Mouse (Mus musculus) neural tube, embryonic 12.5 days (tissue): Measurements from ENCODE around the gene Dcaf1. TPM values are rescaled to one million over a fixed set of nuclear protein-coding genes. Genes with fewer than 3 reads are reported as not detected.

Experiments used
- ATAC-seq: fragments of 200-750 bp; cut with Nextera tagmentation; 2 replicates; pipeline ENCODE4 v1.8.0; 2017; ENCODE audit warnings: low read depth, mild to moderate bottlenecking, moderate TSS enrichment, moderate library complexity; ENCODE audit not compliant: low FRiP score
- H3K27ac ChIP-seq: fragments of 300-500 bp; sonication (generic); 2 replicates; pipeline ENCODE4 v1.5.1; 2016
- H3K27me3 ChIP-seq: fragments of 300-500 bp; sonication (generic); replicated peaks from 2 replicates; pipeline ENCODE4 v1.6.1; 2016; ENCODE audit warnings: mild to moderate bottlenecking
- H3K36me3 ChIP-seq: fragments of 300-500 bp; sonication (generic); 2 replicates; pipeline ENCODE4 v1.6.1; 2016; ENCODE audit warnings: mild to moderate bottlenecking
- H3K4me1 ChIP-seq: fragments of 300-500 bp; sonication (generic); 2 replicates; pipeline ENCODE4 v1.6.1; 2016
- H3K4me2 ChIP-seq: fragments of 300-500 bp; sonication (generic); replicated peaks from 2 replicates; pipeline ENCODE4 v1.6.1; 2016; ENCODE audit warnings: mild to moderate bottlenecking
- H3K4me3 ChIP-seq: fragments of 300-500 bp; sonication (generic); 2 replicates; pipeline ENCODE4 v1.5.1; 2016
- H3K9ac ChIP-seq: fragments of 300-500 bp; sonication (generic); 2 replicates; pipeline ENCODE4 v1.6.1; 2016; ENCODE audit warnings: mild to moderate bottlenecking
- H3K9me3 ChIP-seq: fragments of 300-500 bp; sonication (generic); 2 replicates; pipeline ENCODE4 v1.6.1; 2016; ENCODE audit warnings: mild to moderate bottlenecking
- WGBS: fragments of 180-500 bp; shearing (Covaris S2); methylation state at CpG from one replicate; pipeline ENCODE4 v1.1.7; 2016; 5-methylcytosine and 5-hydroxymethylcytosine counted together
- polyA plus RNA-seq: library from polyadenylated mRNA; unstranded; fragments of >200 nt; fragmentation: Nextera tagmentation; extraction: Ambion mirVana; gene quantifications from 2 replicates; pipeline ENCODE4 v1.2.1, GENCODE M21; 2016

The Dcaf1 gene
- polyA plus RNA-seq, 1 experiment from 2014 or later, result 24.0 TPM

DNA sequence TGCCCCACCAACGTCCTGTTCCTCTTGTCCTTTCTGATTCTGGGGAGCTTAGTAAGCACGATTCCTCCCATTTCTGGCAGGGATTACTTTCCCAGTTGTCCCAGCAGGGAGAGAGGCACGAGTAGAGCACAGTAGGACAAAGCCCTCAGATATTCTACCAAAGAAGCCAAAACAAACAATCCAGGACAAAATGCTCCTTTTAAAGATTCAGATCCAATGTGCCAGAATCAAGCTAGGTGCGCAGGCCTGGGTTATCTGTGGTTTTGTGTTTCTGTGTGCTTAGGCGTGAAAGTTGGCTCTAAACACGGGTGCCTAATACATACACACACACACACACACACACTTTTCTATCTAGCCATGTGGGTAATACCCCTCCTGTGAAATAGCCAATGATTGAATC is 3.5 kb upstream of the Dcaf1 start:
- Histone ChIP-seq H3K4me2 (no peak overlapping the region), H3K9me3 (no peaks in the 10 kb centered on the region), H3K9ac (no peak overlapping the region), H3K27me3 (no peaks in the 10 kb centered on the region), H3K4me1 (no peaks in the 10 kb centered on the region; the same call in 1 of the 2 replicates), H3K27ac (no peak overlapping the region), H3K4me3 (no peak overlapping the region), H3K36me3 (no peaks in the 10 kb centered on the region)
- 80% methylated on average over 6 of the region's 6 CpGs for WGBS
- no peak for ATAC-seq

DNA sequence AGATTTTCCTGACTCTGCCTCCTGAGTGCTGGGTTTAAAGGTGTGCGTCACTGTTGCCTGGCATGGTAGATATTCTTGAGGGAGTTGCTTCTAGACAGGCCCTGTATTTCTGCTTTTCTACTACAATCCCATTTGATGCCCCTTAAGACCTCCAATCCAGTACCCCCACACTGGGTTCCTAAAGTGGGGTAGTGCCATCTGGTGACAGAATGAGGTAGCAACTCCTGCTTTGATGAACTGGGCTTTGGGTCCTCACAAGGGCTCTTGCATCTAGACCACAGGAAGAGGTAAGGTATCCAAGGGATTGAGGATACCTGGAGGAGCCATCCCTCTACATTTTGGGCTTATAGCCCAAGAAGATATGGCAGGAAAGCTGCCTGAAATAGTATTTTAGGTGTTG is 2.5 kb upstream of the Dcaf1 start:
- Histone ChIP-seq H3K27me3 (no peaks in the 10 kb centered on the region), H3K4me1 (no peaks in the 10 kb centered on the region; the same call in 1 of the 2 replicates), H3K4me3 (no peak overlapping the region), H3K9ac (no peak overlapping the region), H3K9me3 (no peaks in the 10 kb centered on the region), H3K4me2 (no peak overlapping the region), H3K36me3 (no peaks in the 10 kb centered on the region), H3K27ac (no peak overlapping the region)
- ATAC-seq, result no peak
- 85% methylated on average over 1 of the region's 1 CpGs for WGBS

DNA sequence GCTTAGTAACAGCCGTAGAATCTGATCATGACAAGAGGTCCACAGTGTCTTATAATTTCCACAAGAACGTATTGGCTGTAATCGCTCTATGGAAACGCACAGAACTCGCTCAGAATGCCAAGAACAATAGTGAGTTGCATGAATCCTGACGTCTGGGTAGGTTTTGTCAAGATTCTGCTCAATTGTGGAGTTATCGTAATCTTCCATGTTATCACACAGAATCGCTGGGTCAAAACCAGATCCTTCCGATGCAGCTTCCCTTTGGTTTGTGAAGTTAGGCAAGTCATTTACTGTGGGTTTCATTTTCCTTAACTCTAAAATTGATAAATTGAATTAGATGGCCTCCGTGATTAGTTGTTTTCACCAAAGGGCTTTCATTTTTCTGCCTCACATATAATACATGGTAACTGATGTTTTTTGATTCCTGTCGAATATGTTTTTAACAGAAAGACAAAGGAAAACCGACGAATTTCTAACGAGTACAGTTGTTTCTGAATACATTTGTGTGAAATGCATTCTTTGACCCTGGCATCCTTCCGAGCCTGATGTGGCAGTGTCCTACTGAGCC is 540 bp upstream of the Dcaf1 start:
- Histone ChIP-seq H3K4me2 (peak overlapping the region; percentile 86), H3K36me3 (no peaks in the 10 kb centered on the region), H3K27ac (no peak overlapping the region), H3K27me3 (no peaks in the 10 kb centered on the region), H3K9ac (no peak overlapping the region), H3K4me3 (peak overlapping the region; percentile 96), H3K9me3 (no peaks in the 10 kb centered on the region), H3K4me1 (no peaks in the 10 kb centered on the region; the same call in 1 of the 2 replicates)
- WGBS, result 54% methylated on average over 15 of the region's 15 CpGs
- ATAC-seq, result no peak

DNA sequence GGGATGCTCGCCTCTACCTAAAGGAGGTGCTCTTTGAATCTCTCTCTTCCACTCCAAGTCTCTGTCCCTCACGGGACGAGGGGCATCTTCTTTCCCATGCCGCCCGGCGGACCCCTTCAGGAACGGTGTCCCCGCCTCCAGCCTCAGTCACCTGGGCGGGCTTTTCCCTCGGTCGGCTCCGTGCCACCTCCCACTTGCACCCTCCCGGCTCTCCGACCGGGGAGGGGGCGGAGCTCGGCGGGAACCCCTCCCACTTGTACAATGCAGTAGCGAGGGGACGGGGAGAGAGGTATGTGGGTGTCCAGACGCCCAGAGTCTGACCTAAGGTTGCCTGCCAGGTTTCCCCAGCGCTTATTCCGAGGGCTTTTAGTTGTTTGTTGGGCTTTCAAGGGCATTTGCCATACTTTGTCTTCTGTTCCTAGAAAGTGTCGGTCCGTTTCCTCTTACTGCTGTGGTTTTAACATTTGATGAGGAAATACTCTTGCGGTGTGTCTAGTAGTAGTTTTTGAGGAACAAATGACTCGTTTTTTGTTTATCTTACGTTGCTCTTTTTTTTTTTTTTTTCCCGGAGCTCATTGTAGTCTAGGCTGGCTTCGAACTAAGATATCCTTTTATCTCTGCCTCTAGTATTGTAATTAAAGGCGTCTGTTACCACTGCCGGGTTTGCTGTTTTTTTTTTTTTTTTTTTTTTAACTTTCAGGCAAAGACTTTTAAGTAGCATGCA is 869 bp downstream of the Dcaf1 start:
- H3K4me1 ChIP-seq, result no peaks in the 10 kb centered on the region; the same call in 1 of the 2 replicates
- WGBS, result 4% methylated on average over 32 of the region's 32 CpGs
- no peaks in the 10 kb centered on the region for H3K36me3 ChIP-seq
- no peaks in the 10 kb centered on the region for H3K27me3 ChIP-seq
- no peaks in the 10 kb centered on the region for H3K9me3 ChIP-seq
- H3K9ac ChIP-seq, result peak overlapping the region; percentile 85
- ATAC-seq, result peak; percentile 68
- peak overlapping the region; percentile 82 for H3K27ac ChIP-seq
- peak overlapping the region; percentile 96 for H3K4me3 ChIP-seq
- H3K4me2 ChIP-seq, result peak overlapping the region; percentile 86

DNA sequence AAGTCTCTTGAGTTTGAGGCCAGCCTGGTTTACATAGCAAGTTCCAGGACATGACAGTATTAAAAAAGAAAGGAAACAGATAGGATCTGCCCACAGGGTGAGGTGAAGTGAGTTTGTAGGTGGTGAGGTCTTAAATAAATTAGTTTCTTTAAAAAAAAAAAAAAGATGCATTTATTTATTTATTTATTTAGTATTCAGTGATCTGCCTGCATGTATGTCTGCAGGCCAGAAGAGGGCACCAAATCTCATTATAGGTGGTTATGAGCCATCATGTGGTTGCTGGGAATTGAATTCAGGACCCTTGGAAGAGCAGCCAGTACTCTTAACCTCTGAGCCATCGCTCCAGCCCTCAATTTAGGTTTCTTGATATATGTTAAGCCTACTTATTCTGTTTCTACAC is 18.9 kb downstream of the Dcaf1 start:
- H3K4me3 ChIP-seq, result no peak overlapping the region
- no peaks in the 10 kb centered on the region for H3K9me3 ChIP-seq
- no peak overlapping the region for H3K27ac ChIP-seq
- H3K9ac ChIP-seq, result no peak overlapping the region
- 98% methylated on average over 1 of the region's 1 CpGs for WGBS
- no peak for ATAC-seq
- peaks cover 69% of the 10 kb centered on the region for H3K36me3 ChIP-seq
- no peaks in the 10 kb centered on the region for H3K27me3 ChIP-seq
- no peak overlapping the region for H3K4me2 ChIP-seq
- no peaks in the 10 kb centered on the region for H3K4me1 ChIP-seq

DNA sequence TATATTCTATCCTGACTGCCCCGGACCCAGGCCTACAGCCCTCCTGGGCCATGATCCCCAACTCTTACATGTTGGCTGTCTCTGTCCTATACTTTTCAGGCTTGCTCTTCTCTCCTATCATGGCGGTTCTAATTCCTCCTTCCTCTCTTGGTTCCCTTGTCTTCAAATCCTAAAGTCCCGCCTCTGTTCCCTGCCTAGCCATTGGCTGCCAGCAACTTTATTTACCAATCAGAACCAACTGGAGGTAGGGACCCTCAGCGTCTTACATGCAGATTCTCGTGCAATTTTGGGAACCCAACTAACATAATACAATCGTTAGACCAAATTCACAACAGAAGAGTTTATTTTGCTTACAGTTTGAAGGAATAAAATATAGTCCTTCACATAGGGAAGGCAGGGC is 21.1 kb downstream of the Dcaf1 start:
- H3K27me3 ChIP-seq, result no peaks in the 10 kb centered on the region
- H3K27ac ChIP-seq, result no peak overlapping the region
- H3K9ac ChIP-seq, result no peak overlapping the region
- H3K4me3 ChIP-seq, result no peak overlapping the region
- peaks cover 69% of the 10 kb centered on the region for H3K36me3 ChIP-seq
- ATAC-seq, result no peak
- H3K4me2 ChIP-seq, result no peak overlapping the region
- no peaks in the 10 kb centered on the region for H3K4me1 ChIP-seq
- H3K9me3 ChIP-seq, result no peaks in the 10 kb centered on the region
- WGBS, result 91% methylated on average over 6 of the region's 6 CpGs

DNA sequence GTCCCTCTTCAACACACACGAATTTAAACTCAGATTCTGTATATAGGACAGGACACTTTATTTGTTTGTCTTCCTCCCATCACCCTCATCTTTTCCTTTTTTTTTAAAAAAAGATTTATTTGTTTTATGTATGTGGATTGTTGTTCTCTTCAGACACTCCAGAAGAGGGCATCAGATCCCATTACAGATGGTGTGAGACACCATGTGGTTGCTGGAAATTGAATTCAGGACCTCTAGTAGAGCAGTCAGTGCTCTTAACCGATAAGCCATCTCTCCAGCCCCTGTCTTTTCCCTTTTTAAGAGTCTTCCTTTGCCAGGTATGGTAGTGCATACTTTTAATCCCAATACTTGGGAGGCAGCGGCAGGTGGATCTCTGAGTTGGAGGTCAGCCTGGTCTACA is 35.0 kb downstream of the Dcaf1 start:
- H3K9ac ChIP-seq, result no peak overlapping the region
- peaks cover 68% of the 10 kb centered on the region for H3K36me3 ChIP-seq
- H3K9me3 ChIP-seq, result no peaks in the 10 kb centered on the region
- ATAC-seq, result no peak
- H3K4me3 ChIP-seq, result no peak overlapping the region
- no peaks in the 10 kb centered on the region for H3K27me3 ChIP-seq
- 89% methylated on average over 3 of the region's 3 CpGs for WGBS
- H3K27ac ChIP-seq, result no peak overlapping the region
- no peak overlapping the region for H3K4me2 ChIP-seq
- no peaks in the 10 kb centered on the region for H3K4me1 ChIP-seq

DNA sequence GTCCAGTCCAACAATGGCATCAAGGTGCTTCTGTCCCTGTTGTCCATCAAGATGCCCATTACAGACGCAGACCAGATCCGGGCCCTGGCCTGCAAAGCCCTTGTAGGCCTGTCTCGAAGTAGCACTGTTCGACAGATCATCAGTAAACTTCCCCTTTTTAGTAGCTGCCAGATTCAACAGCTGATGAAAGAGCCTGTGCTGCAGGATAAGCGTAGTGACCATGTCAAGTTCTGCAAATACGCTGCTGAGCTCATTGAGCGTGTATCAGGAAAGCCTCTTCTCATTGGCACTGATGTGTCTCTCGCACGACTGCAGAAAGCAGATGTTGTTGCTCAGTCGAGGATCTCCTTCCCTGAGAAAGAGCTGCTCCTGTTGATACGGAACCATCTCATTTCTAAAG is 36.4 kb downstream of the Dcaf1 start:
- Histone ChIP-seq H3K9ac (no peak overlapping the region), H3K36me3 (peaks cover 67% of the 10 kb centered on the region), H3K27ac (no peak overlapping the region), H3K4me2 (no peak overlapping the region), H3K9me3 (no peaks in the 10 kb centered on the region), H3K4me3 (no peak overlapping the region), H3K4me1 (no peaks in the 10 kb centered on the region), H3K27me3 (no peaks in the 10 kb centered on the region)
- ATAC-seq, result no peak
- WGBS, result 93% methylated on average over 11 of the region's 11 CpGs

DNA sequence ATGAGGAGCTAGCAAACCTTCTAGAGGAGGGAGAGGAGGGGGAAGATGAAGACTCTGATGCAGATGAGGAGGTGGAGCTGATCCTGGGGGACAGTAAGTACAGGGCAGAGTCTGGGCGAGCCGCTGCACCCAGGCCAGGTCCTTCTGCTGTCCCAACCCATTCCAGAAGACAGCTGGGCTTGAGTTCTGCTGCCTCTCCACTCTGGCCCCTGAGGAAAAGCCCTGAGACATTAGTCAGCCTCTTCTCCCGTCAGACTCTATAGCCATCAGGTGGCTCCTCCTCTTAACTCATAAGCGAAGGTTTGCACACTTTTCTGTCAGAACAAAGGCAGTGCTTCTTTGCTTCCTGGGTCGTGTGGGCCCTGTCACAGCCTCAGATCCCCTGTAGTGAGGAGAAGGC is 52.5 kb downstream of the Dcaf1 start:
- ATAC-seq, result no peak
- Histone ChIP-seq H3K4me1 (no peaks in the 10 kb centered on the region), H3K4me2 (no peak overlapping the region), H3K9ac (no peak overlapping the region), H3K9me3 (no peaks in the 10 kb centered on the region), H3K4me3 (no peak overlapping the region), H3K36me3 (peaks cover 60% of the 10 kb centered on the region), H3K27ac (no peak overlapping the region), H3K27me3 (no peaks in the 10 kb centered on the region)
- 87% methylated on average over 5 of the region's 5 CpGs for WGBS

DNA sequence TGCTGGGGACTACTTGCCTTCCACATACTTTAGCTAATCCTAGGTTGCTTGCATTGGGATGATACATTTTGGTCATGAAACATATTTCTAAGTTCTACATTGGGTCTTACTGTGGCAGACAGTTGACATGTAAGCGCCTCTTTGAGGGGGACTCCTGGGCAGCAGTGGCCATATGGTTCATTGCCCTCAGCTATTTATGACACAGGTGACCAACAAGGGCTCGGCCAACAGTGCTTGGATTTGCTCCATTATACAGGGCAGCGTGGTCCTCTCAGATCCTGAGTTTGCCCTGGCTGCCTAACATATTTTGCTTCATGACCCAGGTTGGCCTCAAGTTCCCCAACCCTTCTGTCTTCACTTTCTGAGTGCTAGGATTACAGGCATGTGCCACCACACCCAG is 55.0 kb downstream of the Dcaf1 start:
- Histone ChIP-seq H3K36me3 (peaks cover 69% of the 10 kb centered on the region), H3K4me3 (no peak overlapping the region), H3K4me2 (no peak overlapping the region), H3K27ac (no peak overlapping the region), H3K4me1 (peaks cover 3% of the 10 kb centered on the region; the same call in 1 of the 2 replicates), H3K27me3 (no peaks in the 10 kb centered on the region), H3K9ac (no peak overlapping the region), H3K9me3 (no peaks in the 10 kb centered on the region)
- no peak for ATAC-seq
- 83% methylated on average over 3 of the region's 3 CpGs for WGBS

DNA sequence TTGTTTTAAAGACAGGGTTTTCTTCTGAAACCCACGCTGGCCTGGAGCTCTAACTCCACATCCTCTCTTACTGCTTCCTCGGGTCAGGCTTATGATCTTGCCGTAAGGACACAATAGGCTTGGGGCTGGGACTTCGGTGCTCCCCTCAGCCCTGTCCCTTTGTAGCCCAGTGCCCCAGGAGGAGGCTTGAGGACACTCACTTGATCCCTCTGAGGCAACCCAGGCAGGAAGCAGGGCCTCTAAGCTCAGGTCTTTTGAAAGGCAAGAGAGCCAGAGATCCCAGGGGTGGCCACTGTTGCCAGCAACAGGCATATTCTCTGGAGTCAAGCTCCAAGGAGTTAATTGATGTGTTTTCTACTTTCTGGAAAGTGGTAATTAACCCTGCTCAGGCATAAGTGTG is 57.8 kb downstream of the Dcaf1 start:
- 70% methylated on average over 4 of the region's 4 CpGs for WGBS
- H3K9me3 ChIP-seq, result no peaks in the 10 kb centered on the region
- no peak overlapping the region for H3K9ac ChIP-seq
- H3K36me3 ChIP-seq, result peaks cover 76% of the 10 kb centered on the region
- no peaks in the 10 kb centered on the region for H3K27me3 ChIP-seq
- no peak overlapping the region for H3K4me3 ChIP-seq
- no peak for ATAC-seq
- no peak overlapping the region for H3K4me2 ChIP-seq
- H3K4me1 ChIP-seq, result peaks cover 30% of the 10 kb centered on the region
- no peak overlapping the region for H3K27ac ChIP-seq

DNA sequence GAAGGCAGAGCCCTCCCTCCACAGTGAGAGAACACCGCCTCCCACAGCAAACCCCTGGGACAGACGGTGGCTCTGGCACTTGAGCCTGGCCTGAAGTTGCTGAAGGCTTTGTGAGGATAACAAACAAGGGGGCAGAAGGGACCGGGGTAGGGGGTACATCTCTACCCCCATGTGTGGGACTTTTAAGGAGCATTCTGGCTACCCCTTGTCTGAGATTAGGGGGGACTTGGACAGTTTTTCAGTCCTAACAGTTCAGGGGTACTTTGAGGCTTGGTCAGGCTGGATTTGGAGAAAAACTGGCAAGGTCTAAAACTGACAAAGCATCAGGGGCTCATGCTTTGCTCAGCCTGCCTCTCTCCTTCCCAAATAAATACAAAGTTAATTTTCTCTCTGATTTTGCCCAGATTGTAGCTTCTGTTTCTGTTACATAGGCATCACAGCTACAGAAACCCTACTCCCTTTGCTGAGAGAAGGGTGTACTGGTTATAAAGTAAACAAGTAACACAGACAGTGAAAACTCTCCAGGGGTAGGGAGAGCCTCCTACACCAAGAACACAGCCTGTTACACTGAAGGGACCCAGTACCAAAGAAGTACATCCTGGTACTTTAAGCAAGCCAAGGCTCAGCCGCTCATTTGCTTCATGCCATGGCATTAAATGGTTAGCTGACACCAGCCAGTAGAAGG is 59.5 kb downstream of the Dcaf1 start:
- Histone ChIP-seq H3K4me3 (no peak overlapping the region), H3K36me3 (peaks cover 70% of the 10 kb centered on the region), H3K4me1 (peaks cover 46% of the 10 kb centered on the region), H3K9ac (no peak overlapping the region), H3K9me3 (no peaks in the 10 kb centered on the region), H3K27ac (no peak overlapping the region), H3K27me3 (no peaks in the 10 kb centered on the region), H3K4me2 (0 out of 2 replicates have a peak overlapping the region, but pooled peaks have one; percentile 7)
- ATAC-seq, result no peak
- 68% methylated on average over 4 of the region's 4 CpGs for WGBS
